Mouse (Mus musculus) kidney, embryonic 16.5 days (tissue): ENCODE measurements at regions not wholly inside any gene's neighbourhood (a gene's known extent, or its start where the extent isn't known, plus 50 kb on each side); places are given as distances from the start of the nearest gene placed in this dataset.

Experiments used
- ATAC-seq: fragments of 200-750 bp; cut with Nextera tagmentation; 2 replicates; pipeline ENCODE4 v1.8.0; 2017; ENCODE audit warnings: moderate TSS enrichment; ENCODE audit not compliant: low FRiP score, low TSS enrichment
- H3K27ac ChIP-seq: fragments of 300-500 bp; sonication (generic); 2 replicates; pipeline ENCODE4 v1.5.1; 2014; ENCODE audit warnings: low read length
- H3K27me3 ChIP-seq: fragments of 300-500 bp; sonication (generic); 2 replicates; pipeline ENCODE4 v1.6.1; 2014; ENCODE audit warnings: low read length, control low read depth, mixed read lengths; ENCODE audit not compliant: insufficient read depth
- H3K36me3 ChIP-seq: fragments of 300-500 bp; sonication (generic); 2 replicates; pipeline ENCODE4 v1.6.1; 2014; ENCODE audit warnings: low read length, control low read depth, mixed read lengths; ENCODE audit not compliant: insufficient read depth
- H3K4me1 ChIP-seq: fragments of 300-500 bp; sonication (generic); 2 replicates; pipeline ENCODE4 v1.6.1; 2014; ENCODE audit warnings: low read length, control low read depth, mixed read lengths; ENCODE audit not compliant: insufficient read depth
- H3K4me2 ChIP-seq: fragments of 300-500 bp; sonication (generic); replicated peaks from 2 replicates; pipeline ENCODE4 v1.6.1; 2014; ENCODE audit warnings: low read depth, low read length
- H3K4me3 ChIP-seq: fragments of 300-500 bp; sonication (generic); 2 replicates; pipeline ENCODE4 v1.5.1; 2014; ENCODE audit warnings: mild to moderate bottlenecking, low read length
- H3K9ac ChIP-seq: fragments of 300-500 bp; sonication (generic); replicated peaks from 2 replicates; pipeline ENCODE4 v1.6.1; 2014; ENCODE audit warnings: low read length
- H3K9me3 ChIP-seq: fragments of 300-500 bp; sonication (generic); 2 replicates; pipeline ENCODE4 v1.6.1; 2016; ENCODE audit warnings: low read length, control low read depth
- whole genome bisulfite sequencing: fragments of 180-500 bp; shearing (Covaris S2); extraction: QIAGEN DNeasy Blood & Tissue Kit; methylation state at CpG from one replicate; pipeline ENCODE4 v1.1.7; 2014; 5-methylcytosine and 5-hydroxymethylcytosine counted together

- 65% methylated on average over 8 of the region's 8 CpGs for WGBS
- Histone ChIP-seq H3K27ac (no peak overlapping the region), H3K9me3 (no peaks in the 10 kb centered on the region), H3K4me2 (no peak overlapping the region), H3K4me3 (no peak overlapping the region), H3K9ac (no peak overlapping the region), H3K36me3 (no peaks in the 10 kb centered on the region), H3K4me1 (peaks cover 18% of the 10 kb centered on the region; the same call in 1 of the 2 replicates), H3K27me3 (no peaks in the 10 kb centered on the region; the same call in 1 of the 2 replicates)
- ATAC-seq = no peak
These were observed 199.3 kb downstream of the Uaca start for GRCm38 (mm10) chr9:60993661-60994060.

- Histone ChIP-seq H3K9me3 (no peaks in the 10 kb centered on the region), H3K4me3 (no peak overlapping the region), H3K4me2 (no peak overlapping the region), H3K27me3 (no peaks in the 10 kb centered on the region; the same call in 1 of the 2 replicates), H3K27ac (no peak overlapping the region), H3K4me1 (peaks cover 13% of the 10 kb centered on the region; the same call in 1 of the 2 replicates), H3K9ac (no peak overlapping the region), H3K36me3 (no peaks in the 10 kb centered on the region)
- 64% methylated on average over 6 of the region's 6 CpGs for WGBS
- no peak for ATAC-seq
These were observed 200.8 kb downstream of the Uaca start for GRCm38 (mm10) chr9:60995096-60995495.

- no peaks in the 10 kb centered on the region for H3K36me3 ChIP-seq
- 78% methylated on average over 3 of the region's 3 CpGs for WGBS
- no peak for ATAC-seq
- H3K9ac ChIP-seq = no peak overlapping the region
- no peak overlapping the region for H3K4me3 ChIP-seq
- no peaks in the 10 kb centered on the region for H3K9me3 ChIP-seq
- peaks cover 11% of the 10 kb centered on the region; the same call in 1 of the 2 replicates for H3K4me1 ChIP-seq
- no peak overlapping the region for H3K27ac ChIP-seq
- H3K27me3 ChIP-seq = no peaks in the 10 kb centered on the region; the same call in 1 of the 2 replicates
- no peak overlapping the region for H3K4me2 ChIP-seq
These were observed 203.9 kb downstream of the Uaca start for GRCm38 (mm10) chr9:60998086-60998785.

- Histone ChIP-seq H3K9me3 (no peaks in the 10 kb centered on the region), H3K27ac (no peak overlapping the region), H3K4me2 (no peak overlapping the region), H3K4me1 (peaks cover 5% of the 10 kb centered on the region; the same call in 1 of the 2 replicates), H3K9ac (no peak overlapping the region), H3K36me3 (no peaks in the 10 kb centered on the region), H3K27me3 (no peaks in the 10 kb centered on the region; the same call in 1 of the 2 replicates), H3K4me3 (no peak overlapping the region)
- WGBS = 45% methylated on average over 6 of the region's 6 CpGs
- ATAC-seq = no peak
These were observed 204.7 kb downstream of the Uaca start for GRCm38 (mm10) chr9:60999001-60999529.

GRCm38 (mm10) chr9:61000232-61000631, 205.9 kb downstream of the Uaca start:
- Histone ChIP-seq H3K27me3 (no peaks in the 10 kb centered on the region; the same call in 1 of the 2 replicates), H3K9me3 (no peaks in the 10 kb centered on the region), H3K4me2 (no peak overlapping the region), H3K27ac (no peak overlapping the region), H3K9ac (no peak overlapping the region), H3K36me3 (no peaks in the 10 kb centered on the region), H3K4me3 (no peak overlapping the region), H3K4me1 (peaks cover under 1% of the 10 kb centered on the region; the same call in 1 of the 2 replicates)
- WGBS = 79% methylated on average over 10 of the region's 11 CpGs
- ATAC-seq = no peak

GRCm38 (mm10) chr9:61002572-61002971, 208.2 kb downstream of the Uaca start:
- Histone ChIP-seq H3K27ac (no peak overlapping the region), H3K4me2 (no peak overlapping the region), H3K36me3 (no peaks in the 10 kb centered on the region), H3K9ac (no peak overlapping the region), H3K4me1 (no peaks in the 10 kb centered on the region), H3K27me3 (no peaks in the 10 kb centered on the region), H3K4me3 (no peak overlapping the region), H3K9me3 (no peaks in the 10 kb centered on the region)
- WGBS = 73% methylated on average over 5 of the region's 5 CpGs
- ATAC-seq = no peak

GRCm38 (mm10) chr9:61008446-61008845, 214.1 kb downstream of the Uaca start:
- H3K9me3 ChIP-seq = peaks cover 5% of the 10 kb centered on the region; the same call in 1 of the 2 replicates
- 80% methylated on average over 1 of the region's 1 CpGs for WGBS
- H3K4me1 ChIP-seq = no peaks in the 10 kb centered on the region
- H3K4me2 ChIP-seq = no peak overlapping the region
- H3K36me3 ChIP-seq = no peaks in the 10 kb centered on the region
- no peaks in the 10 kb centered on the region; the same call in 1 of the 2 replicates for H3K27me3 ChIP-seq
- no peak overlapping the region for H3K4me3 ChIP-seq
- H3K9ac ChIP-seq = no peak overlapping the region
- no peak overlapping the region for H3K27ac ChIP-seq
- no peak for ATAC-seq

GRCm38 (mm10) chr9:61011066-61011465, 216.7 kb downstream of the Uaca start:
- H3K36me3 ChIP-seq = no peaks in the 10 kb centered on the region
- no peak overlapping the region for H3K9ac ChIP-seq
- H3K4me2 ChIP-seq = no peak overlapping the region
- H3K4me1 ChIP-seq = 0 out of 2 replicates have a peak, but pooled peaks cover under 1% of the 10 kb centered on the region
- no peak overlapping the region for H3K27ac ChIP-seq
- H3K9me3 ChIP-seq = peaks cover 5% of the 10 kb centered on the region; the same call in 1 of the 2 replicates
- no peaks in the 10 kb centered on the region; the same call in 1 of the 2 replicates for H3K27me3 ChIP-seq
- ATAC-seq = no peak
- H3K4me3 ChIP-seq = no peak overlapping the region

GRCm38 (mm10) chr9:61012771-61013540, 218.6 kb downstream of the Uaca start:
- peaks cover 5% of the 10 kb centered on the region; the same call in 1 of the 2 replicates for H3K9me3 ChIP-seq
- H3K36me3 ChIP-seq = no peaks in the 10 kb centered on the region
- H3K4me3 ChIP-seq = no peak overlapping the region
- H3K9ac ChIP-seq = no peak overlapping the region
- H3K4me1 ChIP-seq = peaks cover 10% of the 10 kb centered on the region
- no peak overlapping the region for H3K4me2 ChIP-seq
- H3K27me3 ChIP-seq = peaks cover 6% of the 10 kb centered on the region; the same call in 1 of the 2 replicates
- 71% methylated on average over 19 of the region's 19 CpGs for WGBS
- H3K27ac ChIP-seq = no peak overlapping the region
- ATAC-seq = no peak
